Mouse (Mus musculus) megakaryocyte, embryonic 14.5 days (primary cell): ENCODE results near the gene Gm42421. TPM values are rescaled to one million over a fixed set of nuclear protein-coding genes. Genes with fewer than 3 reads are reported as not detected.

Experiments used
- H3K27me3 ChIP-seq: replicated peaks from 2 replicates; pipeline ENCODE3; 2012; ENCODE audit warnings: inconsistent platforms
- H3K36me3 ChIP-seq: replicated peaks from 2 replicates; pipeline ENCODE3; 2012; ENCODE audit warnings: low read length, inconsistent platforms, mixed read lengths
- H3K4me1 ChIP-seq: 2 replicates; pipeline ENCODE4 v1.6.1; 2012; ENCODE audit warnings: inconsistent platforms
- H3K4me3 ChIP-seq: replicated peaks from 2 replicates; pipeline ENCODE3; 2012; ENCODE audit warnings: moderate library complexity, mild to moderate bottlenecking, inconsistent platforms
- H3K9me3 ChIP-seq: 2 replicates; pipeline ENCODE4 v1.6.1; 2012; ENCODE audit warnings: inconsistent platforms
- FLI1 ChIP-seq: IDR thresholded peaks from 2 replicates; pipeline ENCODE4 v1.6.1; 2012; ENCODE audit warnings: low read length, inconsistent platforms, mixed read lengths
- GATA1 ChIP-seq: IDR thresholded peaks from 3 replicates; pipeline ENCODE4 v1.6.1; 2012; ENCODE audit warnings: mixed read lengths, low read length, inconsistent platforms, borderline replicate concordance
- polyA plus RNA-seq: library from polyadenylated mRNA; stranded (reverse); fragments of >175 nt; gene quantifications from 2 replicates; pipeline ENCODE4 v1.2.3, GENCODE M21; 2012; ENCODE audit warnings: low replicate concordance; ENCODE audit not compliant: insufficient read depth

Gene Gm42421
- polyA plus RNA-seq, 1 experiment = not detected

- no peak for TF ChIP-seq GATA1
- no peak for TF ChIP-seq FLI1
- Histone ChIP-seq H3K36me3 (peaks cover 49% of the 10 kb centered on the region), H3K4me1 (no peaks in the 10 kb centered on the region), H3K27me3 (no peaks in the 10 kb centered on the region), H3K4me3 (no peak overlapping the region), H3K9me3 (no peaks in the 10 kb centered on the region)
Measured at GRCm38 (mm10) chr5:143933414-143933813, 5.4 kb downstream of the Gm42421 start.

- H3K4me1 ChIP-seq = no peaks in the 10 kb centered on the region
- H3K4me3 ChIP-seq = no peak overlapping the region
- no peaks in the 10 kb centered on the region for H3K27me3 ChIP-seq
- peaks cover 45% of the 10 kb centered on the region for H3K36me3 ChIP-seq
- TF ChIP-seq FLI1 (no peak), GATA1 (no peak)
- no peaks in the 10 kb centered on the region for H3K9me3 ChIP-seq
Measured at GRCm38 (mm10) chr5:143933875-143934274, 5.9 kb downstream of the Gm42421 start.

DNA sequence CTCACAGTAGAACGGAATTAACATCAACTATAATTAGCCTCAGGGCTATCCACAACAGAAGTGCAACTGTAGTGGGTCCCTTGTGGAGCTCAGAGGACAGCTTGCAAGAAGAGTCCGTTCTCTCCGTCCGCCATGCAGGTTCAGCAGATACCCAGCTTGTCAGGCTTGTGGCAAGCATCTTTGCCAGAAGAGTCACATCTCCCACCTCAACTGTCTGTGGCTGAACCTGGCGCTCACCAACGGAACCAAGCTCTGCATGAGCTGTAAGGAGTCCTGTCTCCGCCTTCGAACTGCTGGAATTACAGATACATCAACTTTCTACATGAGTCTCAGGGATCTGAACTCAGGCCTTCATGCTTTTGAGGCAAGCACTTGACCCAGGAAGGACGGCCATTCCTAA is 8.2 kb downstream of the Gm42421 start:
- Histone ChIP-seq H3K4me3 (peak overlapping the region; percentile 14), H3K4me1 (no peaks in the 10 kb centered on the region), H3K36me3 (peaks cover 23% of the 10 kb centered on the region), H3K9me3 (peaks cover 12% of the 10 kb centered on the region), H3K27me3 (no peaks in the 10 kb centered on the region)
- no peak for TF ChIP-seq GATA1
- TF ChIP-seq FLI1 = no peak

DNA sequence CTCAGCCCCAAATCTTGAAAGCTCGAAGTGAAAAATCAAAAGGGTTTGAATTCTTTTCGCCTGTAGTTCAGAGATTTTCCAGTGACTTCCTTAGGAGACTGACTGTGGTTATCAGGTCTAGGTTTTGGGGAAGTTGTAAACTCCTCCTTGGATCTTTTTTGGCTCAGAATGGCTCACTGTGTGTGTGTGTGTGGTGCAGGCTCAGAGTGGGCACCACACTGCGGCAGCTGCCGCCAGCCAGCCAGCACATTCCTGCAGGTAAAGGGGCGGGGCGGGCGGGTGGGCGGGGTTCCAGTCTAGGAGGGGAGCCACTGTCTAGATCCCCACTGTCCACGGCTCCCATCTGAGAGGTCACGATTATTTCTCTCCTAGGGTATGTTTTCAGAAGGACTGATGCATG is 13.6 kb downstream of the Gm42421 start:
- H3K27me3 ChIP-seq = peaks cover 12% of the 10 kb centered on the region
- H3K9me3 ChIP-seq = peaks cover 23% of the 10 kb centered on the region
- H3K4me1 ChIP-seq = no peaks in the 10 kb centered on the region
- TF ChIP-seq FLI1 (no peak), GATA1 (no peak)
- no peak overlapping the region for H3K4me3 ChIP-seq
- no peaks in the 10 kb centered on the region for H3K36me3 ChIP-seq

GRCm38 (mm10) chr5:143943231-143944125 is 15.5 kb downstream of the Gm42421 start:
- H3K4me3 ChIP-seq = no peak overlapping the region
- no peaks in the 10 kb centered on the region for H3K4me1 ChIP-seq

DNA sequence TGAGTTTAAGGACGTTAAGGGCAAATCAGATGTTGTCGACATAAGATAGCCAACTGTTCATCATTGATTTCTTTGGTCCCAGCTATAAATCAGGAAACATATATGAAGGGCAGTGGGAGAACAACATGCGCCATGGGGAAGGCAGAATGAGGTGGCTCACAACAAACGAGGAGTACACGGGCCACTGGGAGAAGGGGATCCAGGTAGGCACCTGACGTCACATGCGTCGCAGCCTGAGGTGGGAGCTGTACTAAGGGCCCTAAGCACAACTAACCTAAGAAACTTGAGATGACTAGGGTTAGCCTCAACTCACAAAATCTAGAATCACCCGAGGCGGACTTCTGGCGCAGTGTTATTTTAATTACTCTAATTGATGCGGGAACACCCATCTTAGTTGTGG is 20.4 kb downstream of the Gm42421 start:
- no peak for TF ChIP-seq GATA1
- TF ChIP-seq FLI1 = no peak
- Histone ChIP-seq H3K4me1 (no peaks in the 10 kb centered on the region), H3K9me3 (peaks cover 11% of the 10 kb centered on the region), H3K27me3 (peaks cover 16% of the 10 kb centered on the region), H3K4me3 (no peak overlapping the region), H3K36me3 (no peaks in the 10 kb centered on the region)

More at GRCm38 (mm10) chr5:143943231-143944125, 15.5 kb downstream of the Gm42421 start:
- H3K27me3 ChIP-seq = peaks cover 14% of the 10 kb centered on the region
- TF ChIP-seq FLI1 (no peak), GATA1 (no peak)
- H3K36me3 ChIP-seq = no peaks in the 10 kb centered on the region
- peaks cover 23% of the 10 kb centered on the region for H3K9me3 ChIP-seq

GRCm38 (mm10) chr5:143950016-143950415 is 22.0 kb downstream of the Gm42421 start:
- Histone ChIP-seq H3K27me3 (peaks cover 10% of the 10 kb centered on the region), H3K4me3 (no peak overlapping the region), H3K36me3 (no peaks in the 10 kb centered on the region), H3K9me3 (peaks cover 2% of the 10 kb centered on the region), H3K4me1 (no peaks in the 10 kb centered on the region)
- TF ChIP-seq FLI1 = no peak
- TF ChIP-seq GATA1 = no peak

DNA sequence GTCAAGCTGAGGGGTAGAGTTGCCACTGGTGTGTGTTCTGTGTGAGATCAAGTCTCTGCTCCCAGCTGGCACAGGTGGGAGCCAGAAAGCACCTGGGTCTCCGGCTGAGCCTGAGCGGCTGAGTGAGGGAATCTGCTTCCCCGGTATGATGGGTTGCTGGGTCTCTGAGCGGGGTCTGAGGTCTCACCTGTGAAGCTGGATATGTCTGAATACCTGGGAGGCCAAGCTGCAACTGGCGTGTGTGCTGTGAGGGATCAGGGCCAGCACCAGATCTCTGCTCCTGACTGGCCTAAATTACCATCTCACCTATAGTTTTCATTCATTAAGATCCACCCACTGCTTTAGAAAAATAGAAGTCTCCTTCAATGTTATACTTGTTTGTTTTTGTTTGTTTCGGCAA is 29.1 kb downstream of the Gm42421 start:
- no peak for TF ChIP-seq GATA1
- no peak for TF ChIP-seq FLI1
- Histone ChIP-seq H3K27me3 (peaks cover 6% of the 10 kb centered on the region), H3K4me3 (no peak overlapping the region)

GRCm38 (mm10) chr5:143959551-143959950 is 31.6 kb downstream of the Gm42421 start:
- no peaks in the 10 kb centered on the region for H3K4me1 ChIP-seq
- H3K4me3 ChIP-seq = no peak overlapping the region
- H3K36me3 ChIP-seq = no peaks in the 10 kb centered on the region
- H3K9me3 ChIP-seq = peaks cover 13% of the 10 kb centered on the region; the same call in 1 of the 2 replicates
- no peak for TF ChIP-seq FLI1
- no peak for TF ChIP-seq GATA1
- H3K27me3 ChIP-seq = peaks cover 8% of the 10 kb centered on the region

More for the DNA sequence above, 29.1 kb downstream of the Gm42421 start:
- H3K4me1 ChIP-seq = no peaks in the 10 kb centered on the region
- H3K36me3 ChIP-seq = no peaks in the 10 kb centered on the region
- H3K9me3 ChIP-seq = peaks cover 13% of the 10 kb centered on the region; the same call in 1 of the 2 replicates

DNA sequence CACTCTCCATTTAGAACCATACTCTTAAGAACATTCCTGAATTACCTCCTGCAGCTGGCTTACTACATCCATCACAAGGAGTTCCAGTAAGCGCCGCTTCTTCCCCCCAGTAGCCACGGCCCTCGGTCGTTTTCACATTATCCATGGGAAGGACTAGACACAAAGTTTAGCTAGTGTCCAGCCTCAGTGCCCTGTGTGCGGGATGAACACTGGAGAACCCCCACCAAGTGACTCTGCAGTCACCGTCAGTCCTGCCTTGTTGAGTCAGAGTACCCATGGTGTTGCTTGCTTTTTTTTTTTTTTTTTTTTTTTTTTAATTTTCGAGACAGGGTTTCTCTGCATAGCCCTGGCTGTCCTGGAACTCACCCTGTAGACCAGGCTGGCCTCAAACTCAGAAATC is 33.2 kb downstream of the Gm42421 start:
- TF ChIP-seq GATA1 (no peak), FLI1 (no peak)

More for the DNA sequence above, 33.2 kb downstream of the Gm42421 start:
- Histone ChIP-seq H3K4me3 (no peak overlapping the region), H3K4me1 (no peaks in the 10 kb centered on the region), H3K27me3 (peaks cover 13% of the 10 kb centered on the region), H3K9me3 (peaks cover 13% of the 10 kb centered on the region; the same call in 1 of the 2 replicates), H3K36me3 (no peaks in the 10 kb centered on the region)
